In genomic region chr8:120180445-120180970, GRCm38 (mm10) we compare ENCODE assay signal across 20 mouse cellular contexts. TPM values are rescaled to one million over a fixed set of nuclear protein-coding genes. Genes with fewer than 3 reads are reported as not detected.
A peak's percentile ranks its signal among the peaks of the same experiment; 100 is the strongest.
DNase-seq lines count a peak whose midpoint lies in the region; ATAC-seq and TF ChIP-seq lines count a peak whose summit lies in the region.
"Had no signal": no experiment of that assay in that cellular context is flagged by ENCODE, and none has a peak within 500 bp of the region (broad histone marks: within the 10 kb centered on the region; RNA-seq: fewer than 3 reads in every experiment).

No protein-coding gene starts in this region.

- WGBS in forebrain, embryonic 10.5 days = 78% methylated on average over 7 of the region's 7 CpGs
- 34% methylated on average over 7 of the region's 7 CpGs for WGBS in forebrain, embryonic 16.5 days
- WGBS in lung, postnatal 0 days = 43% methylated on average over 7 of the region's 7 CpGs
- 48% methylated on average over 7 of the region's 7 CpGs for WGBS in intestine, postnatal 0 days

- peaks cover 58% of the 10 kb centered on the region for H3K27me3 ChIP-seq in forebrain, embryonic 10.5 days (ENCODE audit: poor library complexity, severe bottlenecking)
- H3K27me3 ChIP-seq in forebrain, embryonic 16.5 days (replicated peaks; ENCODE audit: control insufficient read depth, insufficient read depth, low read length) = no peaks in the 10 kb centered on the region
- peaks cover 4% of the 10 kb centered on the region; the same call in 1 of the 2 replicates for H3K27me3 ChIP-seq in lung, postnatal 0 days (replicated peaks; ENCODE audit: insufficient read depth, low read length)
- H3K27me3 ChIP-seq in intestine, postnatal 0 days (replicated peaks; ENCODE audit: control insufficient read depth, insufficient read depth, low read length) = peaks cover 17% of the 10 kb centered on the region; the same call in 1 of the 2 replicates

- peak overlapping the region; percentile 51; the same call in 1 of the 2 replicates for H3K27ac ChIP-seq in forebrain, embryonic 10.5 days
- H3K27ac ChIP-seq in forebrain, embryonic 16.5 days (ENCODE audit: low read length) = no peak overlapping the region
- no peak overlapping the region for H3K27ac ChIP-seq in lung, postnatal 0 days (ENCODE audit: low read length)
- no peak overlapping the region for H3K27ac ChIP-seq in intestine, postnatal 0 days (ENCODE audit: low read depth, low read length)
- H3K27ac ChIP-seq: embryonic facial prominence, embryonic 12.5 days had no signal

- H3K9ac ChIP-seq in forebrain, embryonic 16.5 days (replicated peaks; ENCODE audit: low read depth, low read length) = no peak overlapping the region
- H3K9ac ChIP-seq in lung, postnatal 0 days (replicated peaks; ENCODE audit: low read depth) = no peak overlapping the region
- no peak overlapping the region for H3K9ac ChIP-seq in intestine, postnatal 0 days (ENCODE audit: low read depth, low read length)
- H3K9ac ChIP-seq: embryonic facial prominence, embryonic 12.5 days had no signal

- TF ChIP-seq EP300 in lung, postnatal 0 days (IDR thresholded peaks at IDR 0.05) = no peak

- no peak for DNase-seq in forebrain, embryonic 10.5 days (ENCODE audit: extremely low spot score, low spot score)
- peak; percentile 64 for DNase-seq in lung, postnatal 0 days (ENCODE audit: low spot score)
- DNase-seq in lung, postnatal 4 days = no peak
- DNase-seq in brain, embryonic 14.5 days (ENCODE audit: low read depth) = peak; percentile 67
- DNase-seq in mesoderm, embryonic 11.5 days (ENCODE audit: low read depth, low spot score) = peak; percentile 41
- DNase-seq in layer of hippocampus, postnatal 36 days = no peak
- DNase-seq: gastrocnemius, postnatal 36 days; heart, postnatal 10 days; kidney, adult 9 months; kidney, postnatal 36 days; lung, adult 18-20 months; right cerebral cortex, postnatal 14 days; thymus, postnatal 25 days had no signal

- no peak overlapping the region for H3K4me2 ChIP-seq in forebrain, embryonic 16.5 days (ENCODE audit: low read length)
- no peak overlapping the region for H3K4me2 ChIP-seq in lung, postnatal 0 days (replicated peaks; ENCODE audit: low read depth, low read length)
- no peak overlapping the region for H3K4me2 ChIP-seq in intestine, postnatal 0 days (replicated peaks; ENCODE audit: low read depth)
- H3K4me2 ChIP-seq: embryonic facial prominence, embryonic 12.5 days had no signal

- no peaks in the 10 kb centered on the region for H3K9me3 ChIP-seq in forebrain, embryonic 10.5 days
- no peaks in the 10 kb centered on the region for H3K9me3 ChIP-seq in forebrain, embryonic 16.5 days (ENCODE audit: control insufficient read depth, low read length)
- no peaks in the 10 kb centered on the region for H3K9me3 ChIP-seq in lung, postnatal 0 days (ENCODE audit: low read length)
- no peaks in the 10 kb centered on the region for H3K9me3 ChIP-seq in intestine, postnatal 0 days (ENCODE audit: control insufficient read depth)
- H3K9me3 ChIP-seq: embryonic facial prominence, embryonic 12.5 days had no signal

- no peak for TF ChIP-seq CTCF in lung, postnatal 0 days (IDR thresholded peaks at IDR 0.05)
- no peak for TF ChIP-seq CTCF in brain, embryonic 14.5 days (IDR thresholded peaks at IDR 0.05; ENCODE audit: borderline replicate concordance, extremely low read depth, insufficient read depth, insufficient read length)
- TF ChIP-seq CTCF in intestine, postnatal 0 days (IDR thresholded peaks at IDR 0.05; ENCODE audit: low read depth) = no peak

- no peak overlapping the region for H3K4me3 ChIP-seq in forebrain, embryonic 10.5 days
- H3K4me3 ChIP-seq in forebrain, embryonic 16.5 days (replicated peaks; ENCODE audit: low read length) = no peak overlapping the region
- H3K4me3 ChIP-seq in lung, postnatal 0 days (ENCODE audit: low read depth, low read length) = no peak overlapping the region
- no peak overlapping the region for H3K4me3 ChIP-seq in intestine, postnatal 0 days (ENCODE audit: low read depth, low read length)
- H3K4me3 ChIP-seq: embryonic facial prominence, embryonic 12.5 days had no signal

- no peak for ATAC-seq in forebrain, embryonic 16.5 days
- peak; percentile 12; the same call in 1 of the 2 replicates for ATAC-seq in lung, postnatal 0 days
- no peak for ATAC-seq in intestine, postnatal 0 days

- no peaks in the 10 kb centered on the region for H3K36me3 ChIP-seq in forebrain, embryonic 10.5 days (replicated peaks)
- no peaks in the 10 kb centered on the region for H3K36me3 ChIP-seq in forebrain, embryonic 16.5 days (ENCODE audit: control insufficient read depth, insufficient read depth)
- H3K36me3 ChIP-seq in lung, postnatal 0 days (ENCODE audit: insufficient read depth, low read length) = no peaks in the 10 kb centered on the region
- H3K36me3 ChIP-seq in intestine, postnatal 0 days (ENCODE audit: control insufficient read depth, insufficient read depth) = no peaks in the 10 kb centered on the region
- H3K36me3 ChIP-seq: embryonic facial prominence, embryonic 12.5 days had no signal

- TF ChIP-seq POLR2A in brain, embryonic 14.5 days (IDR thresholded peaks at IDR 0.05; ENCODE audit: borderline replicate concordance, extremely low read depth, insufficient read depth, insufficient read length, poor library complexity, severe bottlenecking) = no peak

- H3K4me1 ChIP-seq in forebrain, embryonic 10.5 days = peaks cover 68% of the 10 kb centered on the region
- peaks cover 45% of the 10 kb centered on the region for H3K4me1 ChIP-seq in forebrain, embryonic 16.5 days (replicated peaks; ENCODE audit: control insufficient read depth, insufficient read depth, low read length)
- 0 out of 2 replicates have a peak, but pooled peaks cover 8% of the 10 kb centered on the region for H3K4me1 ChIP-seq in lung, postnatal 0 days (ENCODE audit: insufficient read depth, low read depth, low read length)
- H3K4me1 ChIP-seq in intestine, postnatal 0 days (replicated peaks; ENCODE audit: control insufficient read depth, insufficient read depth, low read length) = no peaks in the 10 kb centered on the region; the same call in 1 of the 2 replicates

RNA-seq across cellular contexts. Expression of gene Fam92b, which starts 3.2 kb away (rescaled TPM):
- 2.0 TPM in 2 replicates for polyA plus RNA-seq in forebrain, embryonic 10.5 days (2016; fragmentation: Nextera tagmentation; extraction: Ambion mirVana)
- 1.3 and 1.8 TPM in 2 replicates for polyA plus RNA-seq in forebrain, embryonic 16.5 days (2015; fragmentation: Nextera tagmentation; extraction: Ambion mirVana)
- 3.9 and 6.5 TPM in 2 replicates for polyA plus RNA-seq in lung, postnatal 0 days (2015; fragmentation: Nextera tagmentation; extraction: Ambion mirVana)
- 1.3 and 1.7 TPM in 2 replicates for polyA plus RNA-seq in brain, embryonic 14.5 days (2012; rRNA removed)
- total RNA-seq in layer of hippocampus, postnatal 36 days (2021) = under 1 TPM; 0.30 to 0.53 TPM
- polyA plus RNA-seq in intestine, postnatal 0 days (2015; fragmentation: Nextera tagmentation; extraction: Ambion mirVana) = 0.29 TPM in 1 of 2 replicates, not detected in the other
- total RNA-seq: gastrocnemius, postnatal 36 days; heart, postnatal 10 days; layer of hippocampus, postnatal 10 days; liver, adult 2 months; megakaryocyte, adult 5-6 weeks; MEL had no signal
- polyA plus RNA-seq: liver, adult 2 months had no signal

RNA-seq across cellular contexts. Expression of gene Gse1, which starts 47.7 kb away (rescaled TPM):
- polyA plus RNA-seq in forebrain, embryonic 10.5 days (2016; fragmentation: Nextera tagmentation; extraction: Ambion mirVana) = 11.1 and 12.0 TPM in 2 replicates
- polyA plus RNA-seq in forebrain, embryonic 16.5 days (2015; fragmentation: Nextera tagmentation; extraction: Ambion mirVana) = 26.9 and 34.9 TPM in 2 replicates
- polyA plus RNA-seq in lung, postnatal 0 days (2015; fragmentation: Nextera tagmentation; extraction: Ambion mirVana) = 9.5 and 9.9 TPM in 2 replicates
- 70.3 and 70.4 TPM in 2 replicates for polyA plus RNA-seq in brain, embryonic 14.5 days (2012; rRNA removed)
- 100 to 1,000 TPM; 147 to 155 TPM for total RNA-seq in layer of hippocampus, postnatal 36 days (2021)
- 6.4 and 7.8 TPM in 2 replicates for polyA plus RNA-seq in intestine, postnatal 0 days (2015; fragmentation: Nextera tagmentation; extraction: Ambion mirVana)

Comparison
In these comparisons a context has a peak if more than half of its experiments do, and no peak if none do; other contexts are left out.
1. DNase-seq: peak in lung, postnatal 0 days (single experiment), brain, embryonic 14.5 days (single experiment) and mesoderm, embryonic 11.5 days (single experiment); none in forebrain, embryonic 10.5 days (single experiment), lung, postnatal 4 days (0 of 2) and layer of hippocampus, postnatal 36 days (0 of 2).